Mouse (Mus musculus) CH12F3 (cell line): ENCODE measurements around the gene Brpf3.
"Not testable (repeated sequence)": the region's sequence is repeated elsewhere in the genome, so short reads cannot be mapped to it uniquely, and the experiment has no call there.

Experiments
- in situ Hi-C: fragments of 300-500 bp; cut with MboI; formaldehyde crosslinking; loops from 2 replicates; pipeline ENCODE4 v1.14.3; 2020; ENCODE audit warnings: low sequenced_read_pairs

Gene Brpf3

GRCm38 (mm10) chr17:28800671-28801412 is at the start of gene Brpf3:
Gene Brpf3 (plus strand): TSS chr17:28801090.
- in situ Hi-C loops, result no loop called here

- in situ Hi-C loops, result no loop called here
Observed at GRCm38 (mm10) chr17:28756447-28756846, 44.4 kb upstream of the Brpf3 start.

- in situ Hi-C loops, result no loop called here
Observed at GRCm38 (mm10) chr17:28757470-28757869, 43.4 kb upstream of the Brpf3 start.

GRCm38 (mm10) chr17:28760736-28761312 is 40.1 kb upstream of the Brpf3 start:
- in situ Hi-C loops, result no loop called here

GRCm38 (mm10) chr17:28761871-28762270 is 39.0 kb upstream of the Brpf3 start:
- in situ Hi-C loops, result no loop called here

GRCm38 (mm10) chr17:28766203-28766602 is 34.7 kb upstream of the Brpf3 start:
- in situ Hi-C loops, result no loop called here

- in situ Hi-C loops, result no loop called here
Observed at GRCm38 (mm10) chr17:28766781-28767515, 33.9 kb upstream of the Brpf3 start.

- in situ Hi-C loops, result no loop called here
Observed at GRCm38 (mm10) chr17:28769121-28769874, 31.6 kb upstream of the Brpf3 start, which contains the start of gene Mapk13. Gene Mapk13 (plus strand): TSS chr17:28769297.

GRCm38 (mm10) chr17:28769875-28770421 is 30.9 kb upstream of the Brpf3 start:
- in situ Hi-C loops, result no loop called here

- in situ Hi-C loops, result no loop called here
Observed at GRCm38 (mm10) chr17:28771289-28771688, 29.6 kb upstream of the Brpf3 start.

- in situ Hi-C loops, result not testable (repeated sequence)
Observed at GRCm38 (mm10) chr17:28774303-28774702, 26.6 kb upstream of the Brpf3 start.

- in situ Hi-C loops, result no loop called here
Observed at GRCm38 (mm10) chr17:28775161-28775560, 25.7 kb upstream of the Brpf3 start.

GRCm38 (mm10) chr17:28776817-28777216 is 24.1 kb upstream of the Brpf3 start:
- in situ Hi-C loops, result no loop called here

GRCm38 (mm10) chr17:28777231-28778005 is 23.5 kb upstream of the Brpf3 start:
- in situ Hi-C loops, result no loop called here

- in situ Hi-C loops, result no loop called here
Observed at GRCm38 (mm10) chr17:28779735-28780134, 21.2 kb upstream of the Brpf3 start.

- in situ Hi-C loops, result no loop called here
Observed at GRCm38 (mm10) chr17:28780836-28781235, 20.1 kb upstream of the Brpf3 start.

- in situ Hi-C loops, result no loop called here
Observed at GRCm38 (mm10) chr17:28781290-28782045, 19.4 kb upstream of the Brpf3 start.

- in situ Hi-C loops, result no loop called here
Observed at GRCm38 (mm10) chr17:28785036-28785435, 15.9 kb upstream of the Brpf3 start.

GRCm38 (mm10) chr17:28787507-28787906 is 13.4 kb upstream of the Brpf3 start:
- in situ Hi-C loops, result no loop called here
